Mouse (Mus musculus) midbrain, embryonic 13.5 days (tissue): ENCODE data around the gene Pde4a. TPM values are rescaled to one million over a fixed set of nuclear protein-coding genes. Genes with fewer than 3 reads are reported as not detected.
"Not testable (repeated sequence)": the region's sequence is repeated elsewhere in the genome, so short reads cannot be mapped to it uniquely, and the experiment has no call there.

ENCODE experiments used
- ATAC-seq: fragments of 200-750 bp; cut with Nextera tagmentation; 2 replicates; pipeline ENCODE4 v1.8.0; 2017; ENCODE audit warnings: mild to moderate bottlenecking, moderate TSS enrichment, moderate library complexity
- H3K27ac ChIP-seq: fragments of 300-500 bp; sonication (generic); 2 replicates; pipeline ENCODE4 v1.5.1; 2015; ENCODE audit warnings: inconsistent platforms, mild to moderate bottlenecking, moderate library complexity
- H3K27me3 ChIP-seq: fragments of 300-500 bp; sonication (generic); 2 replicates; pipeline ENCODE4 v1.6.1; 2015; ENCODE audit warnings: mild to moderate bottlenecking, inconsistent platforms
- H3K36me3 ChIP-seq: fragments of 300-500 bp; sonication (generic); 2 replicates; pipeline ENCODE4 v1.6.1; 2015; ENCODE audit warnings: mild to moderate bottlenecking, inconsistent platforms
- H3K4me1 ChIP-seq: fragments of 300-500 bp; sonication (generic); replicated peaks from 2 replicates; pipeline ENCODE4 v1.6.1; 2015; ENCODE audit warnings: inconsistent platforms
- H3K4me2 ChIP-seq: fragments of 300-500 bp; sonication (generic); replicated peaks from 2 replicates; pipeline ENCODE4 v1.6.1; 2015; ENCODE audit warnings: moderate library complexity, mild to moderate bottlenecking, inconsistent platforms
- H3K4me3 ChIP-seq: fragments of 300-500 bp; sonication (generic); replicated peaks from 2 replicates; pipeline ENCODE4 v1.5.1; 2015; ENCODE audit warnings: mild to moderate bottlenecking, inconsistent platforms
- H3K9ac ChIP-seq: fragments of 300-500 bp; sonication (generic); replicated peaks from 2 replicates; pipeline ENCODE4 v1.6.1; 2015; ENCODE audit warnings: mild to moderate bottlenecking, inconsistent platforms
- H3K9me3 ChIP-seq: fragments of 300-500 bp; sonication (generic); 2 replicates; pipeline ENCODE4 v1.6.1; 2016; ENCODE audit warnings: mild to moderate bottlenecking, inconsistent platforms
- WGBS: fragments of 180-500 bp; shearing (Covaris S2); methylation state at CpG from one replicate; pipeline ENCODE4 v1.1.7; 2015; 5-methylcytosine and 5-hydroxymethylcytosine counted together
- polyA plus RNA-seq: library from polyadenylated mRNA; unstranded; fragments of >200 nt; fragmentation: Nextera tagmentation; extraction: Ambion mirVana; gene quantifications from 2 replicates; pipeline ENCODE4 v1.2.1, GENCODE M21; 2015

Pde4a gene
- polyA plus RNA-seq, 1 experiment from 2014 or later = 20.2 TPM

DNA sequence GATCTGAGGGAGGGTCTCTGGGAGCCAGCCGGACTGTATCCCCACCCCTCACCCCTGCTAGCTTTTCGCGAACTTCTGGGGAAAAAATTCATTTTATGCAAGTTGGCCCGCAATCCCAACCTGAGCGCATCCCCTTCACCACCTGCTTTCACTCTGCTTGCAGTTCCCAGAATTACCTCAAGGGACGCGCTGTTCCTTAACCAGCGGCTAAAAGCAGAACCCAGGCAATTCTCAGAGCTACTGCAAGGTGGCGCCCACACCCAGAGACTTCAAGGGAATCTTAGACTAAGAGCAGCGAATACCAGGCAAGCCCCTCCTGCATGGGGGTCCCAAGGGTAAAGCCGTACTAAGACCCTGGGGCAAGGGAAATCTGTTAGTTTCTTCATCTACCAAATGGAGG, 75.8 kb downstream of the Pde4a start:
- Histone ChIP-seq H3K27ac (no peak overlapping the region), H3K36me3 (no peaks in the 10 kb centered on the region), H3K4me1 (peaks cover 34% of the 10 kb centered on the region), H3K9me3 (no peaks in the 10 kb centered on the region), H3K4me2 (no peak overlapping the region), H3K27me3 (peaks cover 57% of the 10 kb centered on the region), H3K9ac (no peak overlapping the region), H3K4me3 (no peak overlapping the region)
- ATAC-seq = no peak
- 4% methylated on average over 11 of the region's 11 CpGs for WGBS

DNA sequence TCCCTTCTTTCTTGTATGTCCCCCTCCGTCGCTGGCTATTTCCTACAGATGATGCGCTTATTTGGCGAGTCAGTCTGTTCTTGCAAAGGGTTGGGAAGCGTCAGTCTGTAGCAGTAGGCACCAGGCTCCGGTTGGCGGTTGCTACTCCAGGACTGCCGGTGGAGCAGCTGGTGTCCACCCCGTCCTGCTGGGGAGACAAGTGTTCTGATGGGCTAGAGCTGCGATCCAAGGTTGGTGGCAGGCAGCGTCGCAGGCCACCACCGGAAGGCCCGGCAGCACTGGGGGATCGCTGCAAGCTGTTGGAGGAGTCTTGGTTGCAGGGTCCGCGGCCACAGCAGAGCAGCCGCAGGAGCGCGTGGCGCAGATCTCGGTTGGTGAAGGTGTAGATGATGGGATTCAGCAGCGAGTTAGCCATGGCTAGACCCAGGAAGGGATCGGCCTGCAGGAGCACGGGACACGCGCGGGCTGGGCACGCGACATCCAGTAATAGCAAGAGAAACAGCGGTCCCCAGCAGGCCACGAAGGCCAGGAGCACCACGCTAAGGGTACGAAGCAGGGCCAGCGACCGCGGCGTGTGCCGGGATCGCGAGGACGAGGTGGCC, 78.4 kb downstream of the Pde4a start:
- Histone ChIP-seq H3K4me2 (peak overlapping the region; percentile 65), H3K4me1 (peaks cover 23% of the 10 kb centered on the region), H3K9ac (peak overlapping the region; percentile 56), H3K27ac (no peak overlapping the region; the same call in 1 of the 2 replicates), H3K9me3 (no peaks in the 10 kb centered on the region), H3K36me3 (no peaks in the 10 kb centered on the region), H3K27me3 (peaks cover 82% of the 10 kb centered on the region), H3K4me3 (peak overlapping the region; percentile 45)
- 4% methylated on average over 42 of the region's 42 CpGs for WGBS
- ATAC-seq = peak; percentile 16

DNA sequence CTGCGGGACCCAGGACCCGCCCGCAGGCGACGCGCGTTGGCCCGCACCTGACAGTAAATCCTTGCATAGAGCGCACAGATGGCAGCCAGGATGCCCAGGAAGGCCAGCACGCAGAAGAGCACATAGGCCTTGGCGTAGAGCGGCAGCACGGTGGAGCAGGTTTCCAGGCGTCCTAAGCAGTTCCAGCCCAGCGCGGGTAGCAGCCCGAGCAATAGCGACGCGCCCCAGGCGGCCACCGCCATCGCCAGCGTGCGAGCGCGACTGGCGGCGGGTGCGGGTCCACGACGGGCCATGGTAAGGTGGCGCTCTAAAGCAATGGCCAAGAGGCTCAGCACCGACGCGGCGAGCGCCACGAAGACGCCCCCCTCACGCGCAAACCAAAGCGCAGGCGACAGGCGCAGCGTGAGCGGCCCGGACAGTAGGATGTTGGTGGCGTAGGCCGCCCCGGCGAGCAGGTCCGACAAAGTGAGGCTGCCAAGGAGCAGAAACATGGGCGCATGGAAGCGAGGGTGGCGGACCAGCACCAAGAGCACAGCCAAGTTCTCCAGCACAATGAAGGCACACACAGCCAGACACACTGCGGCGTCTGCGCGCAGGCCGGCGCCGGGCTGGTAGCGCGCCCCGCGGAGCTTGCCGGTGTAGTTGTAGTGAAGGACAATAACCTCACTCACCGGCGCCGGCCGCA, 79.1 kb downstream of the Pde4a start:
- Histone ChIP-seq H3K9me3 (no peaks in the 10 kb centered on the region), H3K36me3 (no peaks in the 10 kb centered on the region), H3K9ac (peak overlapping the region; percentile 56), H3K4me1 (peaks cover 23% of the 10 kb centered on the region), H3K27me3 (peaks cover 88% of the 10 kb centered on the region), H3K4me3 (peak overlapping the region; percentile 45), H3K4me2 (peak overlapping the region; percentile 65), H3K27ac (peak overlapping the region; percentile 7)
- under 1% methylated on average over 72 of the region's 72 CpGs for WGBS
- peak; percentile 65 for ATAC-seq

DNA sequence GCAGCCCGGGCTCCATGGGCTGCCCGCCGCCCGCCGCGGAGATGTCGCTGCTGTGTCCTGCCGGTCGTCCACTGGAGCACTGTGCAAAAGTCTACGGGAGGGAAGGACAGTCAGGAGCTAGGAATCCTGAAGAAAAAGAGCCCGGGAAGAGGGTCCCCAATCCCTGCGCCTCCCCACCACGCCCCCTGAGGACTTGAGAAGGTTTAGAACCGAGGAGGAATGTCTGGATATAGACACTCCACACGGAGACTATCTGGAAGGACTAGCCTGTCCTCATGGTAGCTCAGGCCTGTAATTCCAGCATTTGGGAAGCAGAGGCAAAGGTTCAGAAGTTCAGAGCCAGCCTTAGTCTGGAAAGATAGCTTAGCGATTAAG, 79.6 kb downstream of the Pde4a start:
- H3K9ac ChIP-seq = peak overlapping the region; percentile 56
- peaks cover 23% of the 10 kb centered on the region for H3K4me1 ChIP-seq
- no peak for ATAC-seq
- no peaks in the 10 kb centered on the region for H3K9me3 ChIP-seq
- H3K27me3 ChIP-seq = peaks cover 92% of the 10 kb centered on the region
- no peaks in the 10 kb centered on the region for H3K36me3 ChIP-seq
- peak overlapping the region; percentile 65 for H3K4me2 ChIP-seq
- peak overlapping the region; percentile 45 for H3K4me3 ChIP-seq
- no peak overlapping the region for H3K27ac ChIP-seq
- 1% methylated on average over 16 of the region's 16 CpGs for WGBS

DNA sequence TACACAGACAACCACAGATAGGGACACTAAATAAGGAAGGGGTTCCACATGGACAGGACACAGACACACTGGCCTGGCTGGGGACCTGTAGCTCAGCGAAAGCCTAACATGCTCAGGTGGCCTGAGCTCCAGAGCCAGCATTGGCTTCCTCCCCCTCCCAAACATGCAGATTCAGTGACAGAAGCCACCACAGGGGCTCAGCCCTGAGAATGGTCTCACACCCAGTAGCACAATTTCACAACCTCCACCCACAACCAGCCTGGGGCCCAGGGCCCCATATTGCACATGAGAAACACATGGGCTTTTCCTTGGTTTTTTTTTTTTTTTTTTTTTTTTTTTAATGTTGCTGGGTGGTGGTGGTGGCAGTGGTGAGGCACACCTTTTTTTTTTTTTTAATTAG, 80.8 kb downstream of the Pde4a start:
- no peak for ATAC-seq
- WGBS = 68% methylated on average over 1 of the region's 1 CpGs
- H3K36me3 ChIP-seq = no peaks in the 10 kb centered on the region
- H3K4me2 ChIP-seq = no peak overlapping the region
- peaks cover 23% of the 10 kb centered on the region for H3K4me1 ChIP-seq
- no peaks in the 10 kb centered on the region for H3K9me3 ChIP-seq
- peaks cover 95% of the 10 kb centered on the region for H3K27me3 ChIP-seq
- no peak overlapping the region for H3K4me3 ChIP-seq
- no peak overlapping the region for H3K9ac ChIP-seq
- no peak overlapping the region for H3K27ac ChIP-seq

DNA sequence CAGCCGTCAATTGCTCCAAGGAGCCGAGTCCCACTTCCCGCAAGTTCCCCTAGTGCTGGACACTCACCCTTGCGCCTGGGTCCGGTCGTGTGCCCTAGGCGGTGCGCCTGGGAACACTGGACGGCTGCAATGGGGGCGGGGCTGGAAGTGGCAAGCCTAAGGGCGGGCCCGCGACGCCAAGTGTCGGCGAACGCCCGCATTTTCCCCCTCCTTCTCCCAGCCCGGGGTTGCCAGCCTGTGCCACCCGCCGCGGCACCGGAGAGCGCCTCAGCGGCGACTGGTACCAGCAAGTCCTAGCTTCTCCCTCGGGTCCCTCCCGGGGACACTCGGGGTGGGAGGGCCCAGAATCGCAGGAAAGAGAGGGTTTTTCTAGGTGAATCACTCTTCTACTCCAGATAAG, 82.8 kb downstream of the Pde4a start, which contains the start of gene S1pr5:
Gene S1pr5 (minus strand): TSS at position 118 of the 400 bp plus-strand sequence.
- Histone ChIP-seq H3K27ac (no peak within 1 kb of the TSS), H3K4me1 (peaks cover 23% of the 10 kb centered on the region), H3K4me2 (peak within 1 kb of the TSS; percentile 17), H3K36me3 (no peaks in the 10 kb centered on the region), H3K9ac (no peak within 1 kb of the TSS), H3K27me3 (peaks cover 91% of the 10 kb centered on the region), H3K9me3 (no peaks in the 10 kb centered on the region), H3K4me3 (peak within 1 kb of the TSS; percentile 13; the same call in 1 of the 2 replicates)
- 2% methylated on average over 30 of the region's 30 CpGs for WGBS
- no peak for ATAC-seq

DNA sequence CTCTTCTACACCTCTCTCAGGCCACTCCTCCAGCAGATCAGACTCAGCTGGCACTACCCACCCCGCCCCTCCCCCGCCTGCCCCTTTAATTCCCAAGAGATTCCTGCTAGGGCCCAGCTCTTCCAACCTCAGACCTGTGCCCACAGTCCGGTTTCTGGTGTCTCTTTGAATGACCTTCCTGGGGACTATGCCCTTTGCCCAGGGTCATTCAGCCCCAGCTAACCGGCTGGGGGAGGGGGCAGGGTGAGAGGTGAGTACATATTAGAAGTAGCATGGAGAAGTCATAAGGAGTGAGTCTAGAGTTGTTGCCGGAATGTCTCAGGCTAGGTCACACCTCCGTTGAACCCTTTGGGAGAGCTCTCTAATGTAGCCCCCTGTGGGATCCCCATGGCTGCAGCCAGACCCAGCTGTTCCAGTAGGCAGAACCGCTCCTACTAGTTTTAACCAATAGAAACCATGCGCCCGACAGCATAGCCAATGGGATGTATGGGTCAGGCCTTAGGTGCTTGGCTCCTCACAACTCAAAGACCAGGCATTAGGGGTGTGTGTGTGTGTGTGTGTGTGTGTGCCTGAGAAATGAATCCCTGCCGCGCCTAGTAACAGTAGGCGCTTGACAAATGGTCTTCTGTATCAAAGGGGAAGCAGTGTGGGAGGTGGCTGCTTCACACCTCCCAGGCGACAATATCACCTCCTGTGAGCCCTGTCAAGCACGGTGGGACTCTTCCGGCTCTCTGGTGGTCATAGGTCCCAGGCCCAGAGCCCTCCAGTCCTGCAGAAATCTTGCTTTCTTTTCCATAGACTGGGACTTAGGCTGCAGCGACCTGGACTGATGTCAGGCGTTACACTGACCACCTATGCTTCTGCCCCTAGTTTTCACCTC, 84.4 kb downstream of the Pde4a start:
- ATAC-seq = no peak
- H3K36me3 ChIP-seq = no peaks in the 10 kb centered on the region
- H3K27ac ChIP-seq = no peak overlapping the region
- peaks cover 12% of the 10 kb centered on the region for H3K4me1 ChIP-seq
- no peak overlapping the region for H3K4me3 ChIP-seq
- WGBS = 42% methylated on average over 17 of the region's 17 CpGs
- peaks cover 76% of the 10 kb centered on the region for H3K27me3 ChIP-seq
- H3K4me2 ChIP-seq = no peak overlapping the region
- H3K9ac ChIP-seq = no peak overlapping the region
- no peaks in the 10 kb centered on the region for H3K9me3 ChIP-seq

DNA sequence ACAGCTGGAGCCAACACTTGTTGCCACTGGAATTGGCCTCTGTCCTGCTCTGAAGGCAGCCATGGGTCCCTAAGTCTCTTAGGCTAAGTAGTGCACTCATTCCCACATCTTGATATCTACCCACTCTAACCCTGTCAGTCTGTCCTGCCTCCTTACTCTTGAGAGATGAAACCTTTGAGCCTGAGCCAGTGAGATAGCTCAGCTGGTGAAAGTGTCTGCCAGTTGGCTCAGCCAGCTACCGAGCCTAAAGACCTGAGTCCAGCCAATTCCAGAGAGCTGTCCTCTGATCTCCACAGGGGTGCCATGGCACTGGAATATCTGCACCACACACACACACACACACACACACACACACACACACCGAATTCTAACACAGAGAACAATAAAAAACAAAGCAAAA, 85.0 kb downstream of the Pde4a start:
- H3K9me3 ChIP-seq = no peaks in the 10 kb centered on the region
- H3K27ac ChIP-seq = no peak overlapping the region
- H3K36me3 ChIP-seq = no peaks in the 10 kb centered on the region
- no peak for ATAC-seq
- WGBS = 48% methylated on average over 2 of the region's 2 CpGs
- H3K9ac ChIP-seq = no peak overlapping the region
- H3K4me2 ChIP-seq = no peak overlapping the region
- peaks cover 5% of the 10 kb centered on the region for H3K4me1 ChIP-seq
- no peak overlapping the region for H3K4me3 ChIP-seq
- H3K27me3 ChIP-seq = peaks cover 69% of the 10 kb centered on the region

DNA sequence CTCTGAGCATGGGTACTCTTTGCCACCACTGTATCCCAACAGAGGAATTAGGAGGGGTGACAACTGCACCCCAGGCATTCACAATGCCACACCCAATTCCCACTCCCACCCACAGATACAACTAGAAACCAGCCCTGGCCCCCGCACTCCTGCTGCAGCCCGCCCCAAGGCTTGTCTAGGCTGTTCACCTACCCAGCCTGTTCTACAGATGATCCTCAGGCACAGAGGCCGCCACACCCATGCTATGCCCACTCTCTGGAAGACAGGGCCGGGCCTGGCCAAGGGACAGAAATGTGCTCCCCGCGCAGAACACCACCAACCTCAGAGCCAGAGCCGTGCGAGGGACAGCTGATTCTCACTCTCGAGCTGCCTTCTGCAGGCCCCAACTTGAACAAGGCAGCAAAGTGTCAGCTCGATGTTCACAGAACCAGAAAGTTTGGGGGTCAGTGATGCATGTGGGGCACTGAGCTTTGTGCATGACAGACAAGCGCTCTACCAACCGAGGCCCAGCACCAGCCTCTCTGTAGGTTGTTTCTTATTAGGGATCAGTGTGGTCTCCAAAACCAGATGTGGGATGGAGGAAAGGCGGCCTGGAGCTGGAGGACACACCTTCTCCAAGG, 85.7 kb downstream of the Pde4a start:
- no peaks in the 10 kb centered on the region for H3K36me3 ChIP-seq
- 74% methylated on average over 13 of the region's 13 CpGs for WGBS
- peaks cover 62% of the 10 kb centered on the region for H3K27me3 ChIP-seq
- no peak overlapping the region for H3K27ac ChIP-seq
- peaks cover 5% of the 10 kb centered on the region; the same call in 1 of the 2 replicates for H3K4me1 ChIP-seq
- H3K4me2 ChIP-seq = no peak overlapping the region
- no peak overlapping the region for H3K4me3 ChIP-seq
- no peak overlapping the region for H3K9ac ChIP-seq
- H3K9me3 ChIP-seq = no peaks in the 10 kb centered on the region
- no peak for ATAC-seq

DNA sequence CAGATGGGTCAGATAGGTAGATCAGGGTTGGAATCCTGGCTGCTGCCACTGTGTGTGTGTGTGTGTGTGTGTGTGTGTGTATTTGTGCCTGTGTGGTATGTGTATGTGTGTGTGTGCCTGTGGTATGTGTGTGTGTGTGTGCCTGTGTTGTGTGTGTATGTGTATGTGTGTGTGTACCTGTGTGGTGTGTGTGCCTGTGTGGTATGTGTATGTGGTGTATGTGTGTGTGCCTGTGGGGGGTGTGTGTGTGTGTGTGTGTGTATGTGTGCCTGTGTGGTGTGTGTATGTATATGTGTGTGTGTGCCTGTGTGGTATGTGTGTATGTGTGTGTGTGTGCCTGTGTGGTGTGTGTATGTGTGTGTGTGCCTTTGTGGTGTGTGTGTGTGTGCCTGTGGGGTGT, 89.2 kb downstream of the Pde4a start:
- H3K4me1 ChIP-seq = no peaks in the 10 kb centered on the region
- no peaks in the 10 kb centered on the region for H3K36me3 ChIP-seq
- H3K4me3 ChIP-seq = no peak overlapping the region
- no peak overlapping the region for H3K9ac ChIP-seq
- H3K9me3 ChIP-seq = no peaks in the 10 kb centered on the region
- H3K27me3 ChIP-seq = peaks cover 34% of the 10 kb centered on the region
- no peak overlapping the region for H3K4me2 ChIP-seq
- no peak for ATAC-seq
- H3K27ac ChIP-seq = no peak overlapping the region

DNA sequence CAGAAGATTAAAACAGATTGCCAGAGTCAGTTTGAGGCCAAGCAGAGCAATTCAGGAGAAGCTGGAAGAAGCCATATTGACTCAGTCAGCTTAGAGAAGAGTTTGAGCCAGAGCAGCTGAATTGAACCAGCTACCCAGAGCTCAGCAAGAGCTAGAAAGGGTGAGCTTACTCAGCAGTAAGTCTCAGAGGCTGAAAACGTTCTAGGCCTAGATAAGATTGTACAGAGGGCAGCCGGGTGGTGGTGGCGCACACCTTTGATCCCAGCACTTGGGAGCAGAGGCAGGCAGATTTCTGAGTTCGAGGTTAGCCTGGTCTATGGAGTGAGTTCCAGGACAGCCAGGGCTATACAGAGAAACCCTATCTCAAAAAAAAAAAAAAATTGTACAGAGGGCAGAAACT, 90.8 kb downstream of the Pde4a start:
- H3K36me3 ChIP-seq, H3K4me2 ChIP-seq, ATAC-seq, H3K9me3 ChIP-seq, H3K4me1 ChIP-seq, H3K4me3 ChIP-seq, H3K27ac ChIP-seq, H3K9ac ChIP-seq: not testable (repeated sequence)
- peaks cover 23% of the 10 kb centered on the region for H3K27me3 ChIP-seq
- 86% methylated on average over 4 of the region's 4 CpGs for WGBS
